Mouse (Mus musculus) forebrain, embryonic 16.5 days (tissue): ENCODE results near the gene Pcbp2. TPM values are rescaled to one million over a fixed set of nuclear protein-coding genes. Genes with fewer than 3 reads are reported as not detected.

Source experiments
- ATAC-seq: fragments of 200-750 bp; cut with Nextera tagmentation; 2 replicates; pipeline ENCODE4 v1.8.0; 2017; ENCODE audit warnings: mild to moderate bottlenecking, moderate library complexity
- H3K27ac ChIP-seq: fragments of 300-500 bp; sonication (generic); 2 replicates; pipeline ENCODE4 v1.5.1; 2014; ENCODE audit warnings: low read length, control low read depth
- H3K27me3 ChIP-seq: fragments of 300-500 bp; sonication (generic); replicated peaks from 2 replicates; pipeline ENCODE4 v1.6.1; 2014; ENCODE audit warnings: low read length; ENCODE audit not compliant: control insufficient read depth, insufficient read depth
- H3K36me3 ChIP-seq: fragments of 300-500 bp; sonication (generic); 2 replicates; pipeline ENCODE4 v1.6.1; 2014; ENCODE audit not compliant: control insufficient read depth, insufficient read depth
- H3K4me1 ChIP-seq: fragments of 300-500 bp; sonication (generic); replicated peaks from 2 replicates; pipeline ENCODE4 v1.6.1; 2014; ENCODE audit warnings: low read length; ENCODE audit not compliant: control insufficient read depth, insufficient read depth
- H3K4me2 ChIP-seq: fragments of 300-500 bp; sonication (generic); 2 replicates; pipeline ENCODE4 v1.6.1; 2014; ENCODE audit warnings: mild to moderate bottlenecking, low read length, control low read depth
- H3K4me3 ChIP-seq: fragments of 300-500 bp; sonication (generic); replicated peaks from 2 replicates; pipeline ENCODE4 v1.5.1; 2014; ENCODE audit warnings: mild to moderate bottlenecking, low read length, control low read depth
- H3K9ac ChIP-seq: fragments of 300-500 bp; sonication (generic); replicated peaks from 2 replicates; pipeline ENCODE4 v1.6.1; 2014; ENCODE audit warnings: low read depth, low read length, control low read depth
- H3K9me3 ChIP-seq: fragments of 300-500 bp; sonication (generic); 2 replicates; pipeline ENCODE4 v1.6.1; 2016; ENCODE audit warnings: low read length; ENCODE audit not compliant: control insufficient read depth
- WGBS: fragments of 180-500 bp; shearing (Covaris S2); extraction: QIAGEN DNeasy Blood & Tissue Kit; methylation state at CpG from one replicate; pipeline ENCODE4 v1.1.7; 2014; 5-methylcytosine and 5-hydroxymethylcytosine counted together
- polyA plus RNA-seq: library from polyadenylated mRNA; unstranded; fragments of >200 nt; fragmentation: Nextera tagmentation; extraction: Ambion mirVana; gene quantifications from 2 replicates; pipeline ENCODE4 v1.2.1, GENCODE M21; 2015

Pcbp2 gene
- polyA plus RNA-seq, 1 experiment from 2014 or later: 144 TPM

DNA sequence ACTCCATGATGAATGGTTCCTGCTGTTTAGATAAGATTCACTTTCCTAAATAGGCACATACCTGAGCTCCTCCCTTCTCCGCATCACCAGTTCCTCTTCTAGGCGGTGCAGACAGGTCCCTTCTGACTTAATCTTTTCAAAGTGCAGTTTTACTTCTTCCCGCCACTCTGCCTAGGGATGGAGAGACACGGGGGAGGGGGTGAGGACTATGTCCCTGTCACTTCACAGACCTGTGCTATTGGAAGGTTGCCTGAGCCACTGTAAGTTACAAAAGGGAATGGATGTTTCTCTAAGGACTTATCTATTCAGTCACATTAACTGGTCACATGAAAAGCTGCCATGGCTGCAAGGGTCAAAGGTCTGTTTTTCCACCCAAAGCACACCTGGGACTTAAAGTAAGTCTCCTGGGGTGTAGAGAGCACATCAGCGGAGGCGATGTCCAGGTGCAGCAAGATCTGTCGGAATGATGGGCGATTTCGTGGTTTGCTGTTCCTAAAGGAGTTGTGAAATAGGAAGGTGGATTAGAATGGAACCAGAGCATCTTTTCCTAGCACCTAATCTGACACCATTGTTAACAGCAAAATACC lies 32.0 kb downstream of the Pcbp2 start:
- H3K9ac ChIP-seq: no peak overlapping the region
- no peaks in the 10 kb centered on the region for H3K9me3 ChIP-seq
- no peaks in the 10 kb centered on the region for H3K27me3 ChIP-seq
- H3K36me3 ChIP-seq: peaks cover 59% of the 10 kb centered on the region
- no peak overlapping the region for H3K4me3 ChIP-seq
- H3K4me1 ChIP-seq: no peaks in the 10 kb centered on the region
- H3K27ac ChIP-seq: no peak overlapping the region
- no peak for ATAC-seq
- 81% methylated on average over 9 of the region's 9 CpGs for WGBS
- H3K4me2 ChIP-seq: no peak overlapping the region

DNA sequence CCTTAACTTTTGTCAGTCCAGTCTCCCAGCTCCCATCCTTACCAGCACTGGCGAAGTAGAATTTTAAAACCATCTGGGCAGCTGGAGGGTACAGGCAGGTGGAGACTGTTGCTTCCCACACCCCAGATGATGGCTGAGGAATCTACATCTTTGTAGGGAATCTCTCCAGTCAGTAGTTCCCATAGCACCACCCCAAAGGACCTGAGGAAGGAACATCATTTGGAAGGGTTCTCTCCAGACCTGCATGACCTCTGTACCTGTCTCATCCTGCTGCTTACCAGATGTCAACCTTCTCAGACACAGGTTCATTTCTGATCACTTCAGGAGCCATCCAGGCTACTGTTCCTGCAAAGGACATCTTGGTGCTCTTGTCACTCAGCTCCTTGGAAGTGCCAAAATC lies 33.1 kb downstream of the Pcbp2 start, which contains the start of gene Gm10337:
TSS of gene Gm10337 (plus strand) at position 276 of the 400 bp plus-strand sequence.
- no peak within 1 kb of the TSS for H3K4me2 ChIP-seq
- ATAC-seq: no peak
- H3K36me3 ChIP-seq: peaks cover 57% of the 10 kb centered on the region
- no peaks in the 10 kb centered on the region for H3K27me3 ChIP-seq
- WGBS: 85% methylated on average over 1 of the region's 1 CpGs
- H3K27ac ChIP-seq: no peak within 1 kb of the TSS
- H3K9ac ChIP-seq: no peak within 1 kb of the TSS
- H3K4me3 ChIP-seq: no peak within 1 kb of the TSS
- no peaks in the 10 kb centered on the region for H3K9me3 ChIP-seq
- 0 out of 2 replicates have a peak, but pooled peaks cover 2% of the 10 kb centered on the region for H3K4me1 ChIP-seq

DNA sequence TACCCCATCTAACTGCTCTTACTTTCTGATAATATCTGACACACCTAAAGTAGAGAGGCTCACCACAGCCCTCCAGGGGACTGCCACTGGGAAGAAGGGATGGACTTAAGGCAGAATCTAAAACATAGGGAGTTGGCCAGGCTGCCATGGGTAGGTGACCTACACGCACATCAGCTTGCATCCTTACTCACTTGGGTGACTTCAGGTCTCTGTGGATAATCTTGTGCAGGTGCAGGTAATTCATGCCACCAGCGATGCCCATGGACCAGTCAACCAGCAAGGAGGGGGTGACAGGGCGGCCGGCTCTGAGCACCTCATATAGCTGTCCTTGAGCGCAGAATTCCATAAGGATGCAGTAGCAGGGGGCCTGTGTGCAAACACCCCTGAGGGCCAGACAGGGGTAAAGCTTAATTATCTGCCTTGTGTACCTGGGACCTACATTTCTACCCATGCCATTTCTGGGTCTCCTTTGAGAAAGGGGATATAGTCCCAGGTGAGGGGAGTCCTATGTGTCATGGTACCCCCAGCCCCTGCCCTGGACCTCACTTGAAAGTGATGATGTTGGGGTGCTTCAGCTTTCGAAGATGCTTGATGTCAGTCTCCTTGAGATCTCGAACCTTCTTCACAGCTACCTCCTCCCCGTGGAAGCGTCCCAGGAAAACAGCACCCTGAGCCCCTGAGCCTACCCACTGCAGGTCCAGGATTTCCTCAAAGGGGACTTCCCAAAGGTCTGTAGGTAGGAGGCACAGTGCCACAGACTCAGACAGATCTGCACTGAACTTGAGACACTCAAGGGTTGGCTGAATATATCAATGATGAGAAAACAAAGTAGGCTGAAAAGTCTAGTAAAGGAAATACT lies 33.8 kb downstream of the Pcbp2 start:
- Histone ChIP-seq H3K4me3 (no peak overlapping the region), H3K36me3 (peaks cover 53% of the 10 kb centered on the region), H3K27ac (no peak overlapping the region), H3K9ac (no peak overlapping the region), H3K4me2 (no peak overlapping the region), H3K9me3 (no peaks in the 10 kb centered on the region), H3K4me1 (peaks cover 8% of the 10 kb centered on the region), H3K27me3 (no peaks in the 10 kb centered on the region)
- ATAC-seq: peak; percentile 13; the same call in 1 of the 2 replicates
- WGBS: 88% methylated on average over 9 of the region's 9 CpGs

DNA sequence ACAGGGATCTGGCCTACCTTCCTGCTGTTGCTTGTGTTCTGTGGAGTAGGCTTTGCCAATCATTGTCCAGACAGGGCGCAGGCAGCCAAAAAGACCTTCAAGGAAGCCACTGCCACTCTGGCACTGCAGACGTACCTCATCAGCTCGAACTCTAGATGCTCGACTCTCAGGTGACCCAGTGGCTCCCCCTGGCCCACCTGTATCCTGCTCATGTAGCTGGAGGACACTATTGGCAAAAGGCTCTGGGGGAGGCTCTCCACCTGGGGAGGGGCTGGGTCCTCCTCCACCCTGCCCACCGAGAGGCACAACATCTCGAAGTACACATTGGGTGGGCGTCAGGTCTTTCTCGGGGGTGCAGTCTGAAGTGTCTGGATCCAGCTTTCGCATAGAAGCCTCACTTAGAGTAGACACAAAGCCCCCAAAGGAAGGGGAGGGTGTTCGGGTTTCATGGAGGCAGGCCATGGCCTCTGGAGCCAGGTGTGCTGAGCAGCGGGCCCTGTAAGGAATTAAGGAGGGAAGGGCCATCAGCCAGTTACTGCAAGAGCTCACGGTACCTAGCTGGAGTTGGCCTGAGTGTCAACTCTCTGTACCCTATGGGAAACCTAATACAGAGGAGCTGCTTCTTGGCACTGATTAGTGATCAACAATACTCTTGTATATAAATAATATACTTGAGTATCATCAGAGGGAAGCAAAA lies 34.9 kb downstream of the Pcbp2 start:
- 78% methylated on average over 12 of the region's 12 CpGs for WGBS
- no peak for ATAC-seq
- Histone ChIP-seq H3K4me1 (peaks cover 19% of the 10 kb centered on the region), H3K4me3 (no peak overlapping the region), H3K9ac (no peak overlapping the region), H3K4me2 (no peak overlapping the region), H3K27ac (no peak overlapping the region), H3K27me3 (no peaks in the 10 kb centered on the region), H3K36me3 (peaks cover 43% of the 10 kb centered on the region), H3K9me3 (no peaks in the 10 kb centered on the region)

DNA sequence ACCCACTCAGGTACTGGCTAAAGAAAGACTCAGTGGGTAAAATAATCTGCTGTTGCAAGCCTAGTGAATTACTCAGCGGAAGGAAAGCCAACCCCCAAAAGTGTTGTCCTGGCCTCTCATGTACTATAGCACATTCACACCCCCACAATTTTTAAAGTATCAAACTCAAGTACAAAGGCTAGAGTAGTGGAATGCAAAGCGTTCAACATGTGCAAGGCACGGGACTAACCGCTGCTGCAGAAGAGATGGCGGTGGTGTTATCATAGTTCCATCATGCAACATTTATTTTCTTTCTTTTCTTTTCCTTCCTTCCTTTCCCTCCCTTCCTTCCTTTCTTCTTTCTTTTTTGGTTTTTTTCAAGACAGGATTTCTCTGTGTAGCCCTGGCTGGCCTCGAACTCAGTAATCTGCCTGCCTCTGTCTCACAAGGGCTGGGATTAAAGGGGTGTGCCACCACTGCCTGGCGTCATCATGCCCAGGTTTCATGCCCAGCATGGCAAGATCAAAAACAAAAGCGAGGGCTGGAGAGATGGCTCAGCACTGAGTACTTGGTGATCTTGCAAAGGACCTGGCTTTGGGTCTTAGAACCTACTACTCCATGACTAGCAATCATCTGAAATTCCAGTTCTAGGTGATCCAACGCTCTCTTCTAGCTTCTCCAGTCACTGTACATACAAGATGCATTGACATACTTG lies 35.6 kb downstream of the Pcbp2 start:
- Histone ChIP-seq H3K4me2 (no peak overlapping the region), H3K27me3 (no peaks in the 10 kb centered on the region), H3K36me3 (peaks cover 36% of the 10 kb centered on the region), H3K9ac (no peak overlapping the region), H3K4me3 (no peak overlapping the region), H3K9me3 (no peaks in the 10 kb centered on the region), H3K27ac (no peak overlapping the region), H3K4me1 (peaks cover 23% of the 10 kb centered on the region)
- WGBS: 84% methylated on average over 9 of the region's 9 CpGs
- no peak for ATAC-seq

DNA sequence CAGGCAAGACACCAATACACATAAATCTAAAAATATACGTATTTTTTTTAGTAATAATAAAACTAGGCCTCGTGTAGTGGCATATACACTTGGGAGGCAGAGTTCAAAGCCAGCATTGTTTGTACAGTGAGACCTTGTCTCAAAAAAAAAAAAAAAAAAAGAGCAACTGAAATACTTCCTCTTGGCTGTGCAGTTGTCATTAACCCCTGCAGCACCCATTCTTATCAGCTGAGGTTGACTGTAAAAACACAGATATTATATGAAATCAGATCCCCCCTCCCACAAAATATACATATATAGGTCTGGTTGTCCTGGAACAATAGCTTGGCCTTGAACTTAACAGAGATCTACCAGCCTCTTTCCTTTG lies 36.1 kb downstream of the Pcbp2 start:
- Histone ChIP-seq H3K4me2 (no peak overlapping the region), H3K9ac (no peak overlapping the region), H3K4me3 (no peak overlapping the region), H3K27ac (no peak overlapping the region), H3K36me3 (peaks cover 30% of the 10 kb centered on the region), H3K4me1 (peaks cover 28% of the 10 kb centered on the region), H3K27me3 (no peaks in the 10 kb centered on the region), H3K9me3 (no peaks in the 10 kb centered on the region)
- 66% methylated on average over 2 of the region's 2 CpGs for WGBS
- ATAC-seq: no peak

DNA sequence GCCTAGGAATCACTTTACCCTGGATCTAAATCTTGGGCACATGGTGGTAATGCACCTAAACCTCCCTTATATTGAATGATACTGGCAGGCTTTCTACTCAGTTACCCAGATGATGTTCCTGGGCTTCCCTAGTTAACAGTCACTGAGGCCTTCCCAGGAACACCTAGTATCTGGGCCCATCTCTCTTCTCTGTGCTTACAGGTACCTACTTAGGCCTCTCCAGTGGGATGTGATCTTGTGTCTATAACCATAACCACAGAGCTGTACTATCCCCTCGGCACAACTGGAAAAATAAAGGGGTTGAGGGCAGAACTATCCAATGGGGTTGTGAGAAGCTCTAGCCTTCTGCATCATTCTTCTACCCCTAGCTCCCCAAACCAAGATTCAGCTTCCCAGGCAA lies 36.5 kb downstream of the Pcbp2 start:
- Histone ChIP-seq H3K9me3 (no peaks in the 10 kb centered on the region), H3K27me3 (no peaks in the 10 kb centered on the region), H3K4me3 (no peak overlapping the region), H3K4me1 (peaks cover 33% of the 10 kb centered on the region), H3K4me2 (no peak overlapping the region), H3K36me3 (peaks cover 27% of the 10 kb centered on the region), H3K27ac (no peak overlapping the region), H3K9ac (no peak overlapping the region)
- 87% methylated on average over 1 of the region's 1 CpGs for WGBS
- ATAC-seq: no peak

DNA sequence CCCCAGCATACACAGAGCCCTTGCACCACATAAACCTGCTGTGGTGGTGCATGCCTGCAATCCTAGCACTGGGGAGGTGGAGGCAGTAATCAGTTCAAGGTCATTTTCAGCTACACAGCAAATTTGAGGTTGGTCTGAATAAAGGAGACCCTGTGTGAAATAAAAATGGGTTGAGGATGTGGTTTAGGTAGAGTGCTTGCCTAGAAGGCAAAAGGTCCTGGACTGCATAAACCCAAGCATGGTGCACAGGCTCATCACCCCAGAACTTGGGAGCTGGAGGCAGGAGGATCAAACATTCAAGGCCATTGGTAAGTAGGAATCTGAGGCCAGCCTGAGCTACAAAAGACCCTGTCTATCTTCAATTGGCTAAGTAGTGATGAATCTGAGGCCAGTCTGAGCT lies 37.2 kb downstream of the Pcbp2 start:
- no peak for ATAC-seq

DNA sequence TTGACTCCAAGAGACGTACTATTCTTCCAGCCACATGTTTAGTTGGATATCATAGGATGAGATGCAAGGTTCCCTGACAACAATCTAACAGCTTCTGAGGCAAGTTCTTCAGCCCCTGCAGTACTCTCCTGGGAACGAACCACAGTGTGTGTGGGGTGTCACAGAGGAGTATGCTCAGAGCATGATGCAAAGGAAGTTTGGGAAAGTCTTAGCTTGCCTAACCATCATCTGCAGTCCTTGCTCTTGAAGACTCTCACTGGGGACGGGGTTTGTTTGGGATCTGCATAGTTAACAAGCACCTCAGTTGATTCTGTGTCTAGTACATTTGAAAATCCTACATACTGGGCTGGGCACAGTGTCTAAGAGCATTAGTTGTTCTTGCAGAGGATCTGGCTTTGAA lies 38.0 kb downstream of the Pcbp2 start:
- no peak overlapping the region for H3K27ac ChIP-seq
- WGBS: 83% methylated on average over 3 of the region's 3 CpGs

More for the DNA sequence above, 37.2 kb downstream of the Pcbp2 start:
- Histone ChIP-seq H3K9me3 (no peaks in the 10 kb centered on the region), H3K4me3 (no peak overlapping the region), H3K4me1 (peaks cover 39% of the 10 kb centered on the region), H3K9ac (no peak overlapping the region), H3K4me2 (no peak overlapping the region), H3K27ac (no peak overlapping the region), H3K36me3 (peaks cover 22% of the 10 kb centered on the region), H3K27me3 (no peaks in the 10 kb centered on the region)

More for the DNA sequence above, 38.0 kb downstream of the Pcbp2 start:
- no peaks in the 10 kb centered on the region for H3K9me3 ChIP-seq
- H3K27me3 ChIP-seq: no peaks in the 10 kb centered on the region
- no peak overlapping the region for H3K4me2 ChIP-seq
- peaks cover 45% of the 10 kb centered on the region for H3K4me1 ChIP-seq
- peaks cover 15% of the 10 kb centered on the region for H3K36me3 ChIP-seq
- H3K4me3 ChIP-seq: no peak overlapping the region
- ATAC-seq: no peak
- no peak overlapping the region for H3K9ac ChIP-seq
